Mouse (Mus musculus) C2C12 (cell line): Measurements from ENCODE around the gene Cd9.

Experiments
- CEBPB ChIP-seq: IDR thresholded peaks from one replicate; pipeline ENCODE4 v1.6.1; 2011; ENCODE audit warnings: low read depth, mild to moderate bottlenecking, control low read depth, moderate library complexity
- CTCF ChIP-seq: IDR thresholded peaks from one replicate; pipeline ENCODE4 v1.5.1; 2011; ENCODE audit not compliant: control insufficient read depth, insufficient read depth, insufficient read length
- MAX ChIP-seq: IDR thresholded peaks from one replicate; pipeline ENCODE4 v1.6.1; 2011; ENCODE audit warnings: mild to moderate bottlenecking, control low read depth
- MYOD1 ChIP-seq: IDR thresholded peaks from one replicate; pipeline ENCODE4 v1.6.1; 2011; ENCODE audit warnings: low read depth; ENCODE audit not compliant: control insufficient read depth, insufficient read length
- USF1 ChIP-seq: IDR thresholded peaks from one replicate; pipeline ENCODE4 v1.6.1; 2011; ENCODE audit warnings: low read depth, mild to moderate bottlenecking, control low read depth, moderate library complexity

DNA sequence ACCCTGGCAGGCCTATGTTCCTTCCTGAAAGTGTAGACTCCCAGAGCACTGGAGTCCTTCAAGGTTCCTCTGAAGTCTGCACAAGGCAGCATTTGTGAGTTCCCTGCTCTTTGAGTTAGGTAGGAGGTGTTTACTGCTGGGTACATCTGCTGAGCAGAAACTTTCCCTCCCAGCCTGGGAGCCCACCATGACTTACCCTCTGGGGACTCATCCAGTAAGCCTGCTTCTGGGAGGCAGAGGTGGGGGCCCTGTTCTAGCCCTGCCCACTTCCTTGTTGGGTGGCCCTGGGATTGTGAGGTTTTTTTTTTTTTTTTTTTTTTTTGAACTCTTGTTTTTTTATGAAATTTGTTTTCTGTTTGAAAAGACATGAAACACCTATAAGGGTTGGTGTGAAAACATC lies 16.1 kb upstream of the Cd9 start:
- no peak for TF ChIP-seq CTCF
- TF ChIP-seq USF1 = no peak
- no peak for TF ChIP-seq MAX
- TF ChIP-seq CEBPB = no peak
- no peak for TF ChIP-seq MYOD1
